Mouse (Mus musculus): ENCODE results near the gene Ctsl. TPM values are rescaled to one million over a fixed set of nuclear protein-coding genes. Genes with fewer than 3 reads are reported as not detected.

The Ctsl gene
- total RNA-seq (2014; rRNA removed) (185 and 214 TPM in 2 replicates), polyA plus RNA-seq (2015; fragmentation: Nextera tagmentation; extraction: Ambion mirVana) (174 and 196 TPM in 2 replicates)

DNA sequence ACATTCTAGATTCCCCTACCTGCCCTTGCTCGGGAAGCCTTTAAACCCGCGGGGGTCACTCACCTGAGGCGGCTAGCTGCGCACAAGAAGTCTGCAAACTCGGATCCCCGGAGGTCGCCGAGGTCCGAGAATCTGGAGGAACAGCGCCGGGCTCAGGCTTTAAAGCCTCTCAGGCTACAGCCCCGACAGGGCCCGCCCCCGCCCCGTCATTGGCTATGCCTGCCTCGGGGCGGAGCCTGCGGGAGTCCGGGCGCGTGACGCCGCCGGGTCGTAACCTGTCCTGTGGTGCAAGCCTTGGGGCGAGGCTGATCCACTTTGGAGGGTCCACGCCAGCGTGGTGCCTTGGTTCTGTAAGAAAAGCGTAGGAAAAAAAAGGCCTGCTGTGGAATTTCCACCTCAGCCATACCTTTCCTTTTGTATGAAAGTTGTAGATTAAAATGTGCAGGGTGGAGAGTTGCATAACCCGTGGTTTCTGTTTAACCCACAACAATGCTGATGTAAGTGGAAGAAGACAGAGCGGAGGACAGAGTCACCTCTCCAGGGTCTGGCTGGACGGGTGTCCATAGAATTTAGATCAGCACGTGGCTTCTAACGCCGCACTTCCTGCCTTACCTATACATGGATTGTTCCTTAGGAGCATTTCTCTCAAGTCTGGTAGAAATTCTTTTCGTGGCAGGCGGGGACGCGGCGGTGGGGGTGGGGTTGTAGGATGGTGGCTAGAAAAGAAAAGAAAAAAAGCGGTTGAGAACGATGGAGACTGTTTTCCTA lies at the start of gene Ctsl:
Ctsl (minus strand) TSS at position 718 of the 768 bp plus-strand sequence.
- Histone ChIP-seq H3K4me2 (ENCODE audit: low read depth, low read length, poor library complexity, severe bottlenecking) (peak within 1 kb of the TSS; percentile 76), H3K27ac (ENCODE audit: low read depth, low read length) (peak within 1 kb of the TSS; percentile 74), H3K9me3 (ENCODE audit: low read length) (no peaks in the 10 kb centered on the region), H3K4me3 (ENCODE audit: low read depth, low read length) (peak within 1 kb of the TSS; percentile 65), H3K27me3 (ENCODE audit: insufficient read depth, low read length) (no peaks in the 10 kb centered on the region), H3K36me3 (ENCODE audit: insufficient read depth, low read length) (peaks cover 11% of the 10 kb centered on the region; the same call in 1 of the 2 replicates), H3K4me1 (ENCODE audit: insufficient read depth, low read length) (0 out of 2 replicates have a peak, but pooled peaks cover 2% of the 10 kb centered on the region), H3K9ac (replicated peaks; ENCODE audit: low read length, poor library complexity, severe bottlenecking) (peak within 1 kb of the TSS; percentile 66)
- peak; percentile 98 for ATAC-seq (ENCODE audit: low FRiP score)
- no peak for TF ChIP-seq CTCF (IDR thresholded peaks at IDR 0.05)
- DNase-seq (ENCODE audit: low spot score) = peak; percentile 88
- WGBS = 0% methylated on average over 43 of the region's 43 CpGs

DNA sequence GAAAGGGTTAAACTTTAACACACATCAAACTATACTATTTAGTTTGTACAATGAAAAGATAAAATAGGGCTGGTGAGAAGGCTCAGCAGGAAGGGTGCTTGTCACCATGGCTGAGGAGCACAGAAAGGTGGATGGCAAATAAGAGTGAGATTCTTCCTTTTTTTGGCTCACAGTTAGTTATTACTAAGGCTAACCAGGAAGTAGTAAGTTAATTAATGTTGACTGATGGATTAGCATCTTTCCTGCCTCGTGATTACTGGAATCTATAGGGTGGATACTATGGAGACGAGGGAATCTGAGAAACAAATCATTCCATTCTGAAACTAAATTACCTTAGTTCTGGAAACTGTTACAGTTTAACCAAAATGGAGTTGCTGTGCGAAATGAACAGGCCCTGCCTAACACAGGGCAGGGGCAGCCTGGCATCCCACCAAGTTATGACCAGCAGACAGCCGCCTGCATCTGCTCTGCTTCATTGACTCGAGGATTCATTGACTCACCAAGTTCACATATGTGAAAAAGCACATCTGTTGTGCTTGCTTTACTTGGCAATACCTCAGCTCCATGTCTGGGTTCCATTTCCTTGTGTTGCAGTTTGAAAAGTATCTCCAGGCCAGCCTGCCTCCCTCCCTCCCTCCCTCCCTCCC lies 46.4 kb upstream of the Ctsl start:
- no peak for TF ChIP-seq CTCF (IDR thresholded peaks at IDR 0.05)
- WGBS = 73% methylated on average over 5 of the region's 5 CpGs
- ATAC-seq (ENCODE audit: low FRiP score) (no peak), DNase-seq (ENCODE audit: low spot score) (peak; percentile 31)
- Histone ChIP-seq H3K36me3 (ENCODE audit: insufficient read depth, low read length) (no peaks in the 10 kb centered on the region), H3K4me2 (ENCODE audit: low read depth, low read length, poor library complexity, severe bottlenecking) (no peak overlapping the region), H3K4me3 (ENCODE audit: low read depth, low read length) (no peak overlapping the region), H3K27me3 (ENCODE audit: insufficient read depth, low read length) (no peaks in the 10 kb centered on the region), H3K9me3 (ENCODE audit: low read length) (no peaks in the 10 kb centered on the region), H3K4me1 (ENCODE audit: insufficient read depth, low read length) (no peaks in the 10 kb centered on the region), H3K9ac (replicated peaks; ENCODE audit: low read length, poor library complexity, severe bottlenecking) (no peak overlapping the region), H3K27ac (ENCODE audit: low read depth, low read length) (no peak overlapping the region)

GRCm38 (mm10) chr13:64415659-64416058 lies 45.0 kb upstream of the Ctsl start:
- no peaks in the 10 kb centered on the region for H3K27me3 ChIP-seq (ENCODE audit: insufficient read depth, low read length)
- no peaks in the 10 kb centered on the region for H3K9me3 ChIP-seq (ENCODE audit: low read length)
- DNase-seq (ENCODE audit: low spot score) (no peak), ATAC-seq (ENCODE audit: low FRiP score) (no peak)
- H3K4me2 ChIP-seq (ENCODE audit: low read depth, low read length, poor library complexity, severe bottlenecking) = no peak overlapping the region
- no peaks in the 10 kb centered on the region for H3K4me1 ChIP-seq (ENCODE audit: insufficient read depth, low read length)
- no peak overlapping the region for H3K27ac ChIP-seq (ENCODE audit: low read depth, low read length)
- 89% methylated on average over 2 of the region's 2 CpGs for WGBS
- no peaks in the 10 kb centered on the region for H3K36me3 ChIP-seq (ENCODE audit: insufficient read depth, low read length)
- H3K4me3 ChIP-seq (ENCODE audit: low read depth, low read length) = no peak overlapping the region
- no peak overlapping the region for H3K9ac ChIP-seq (replicated peaks; ENCODE audit: low read length, poor library complexity, severe bottlenecking)
- TF ChIP-seq CTCF (IDR thresholded peaks at IDR 0.05) = no peak

GRCm38 (mm10) chr13:64412752-64413257 lies 42.1 kb upstream of the Ctsl start:
- WGBS = 85% methylated on average over 2 of the region's 2 CpGs
- H3K4me1 ChIP-seq (ENCODE audit: insufficient read depth, low read length) = no peaks in the 10 kb centered on the region
- no peak for TF ChIP-seq CTCF (IDR thresholded peaks at IDR 0.05)

DNA sequence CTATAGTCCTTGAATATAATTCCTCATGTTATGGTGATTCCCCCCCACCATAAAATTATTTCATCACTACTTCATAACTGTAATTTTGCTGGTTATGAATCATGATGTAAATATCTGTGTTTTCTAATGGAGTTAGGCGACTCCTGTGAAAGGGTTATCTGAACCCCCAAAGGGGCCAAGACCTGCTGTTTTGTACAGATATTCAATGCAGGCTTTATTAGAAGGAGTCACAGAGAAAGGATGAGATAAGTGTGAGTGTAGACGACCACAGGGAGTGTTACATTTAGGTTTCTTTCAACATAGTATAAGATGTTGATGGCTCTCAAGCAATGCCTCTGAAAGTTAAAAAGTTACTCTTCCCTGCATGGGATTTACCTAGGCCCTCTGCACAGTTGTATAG lies 40.6 kb upstream of the Ctsl start:
- H3K27me3 ChIP-seq (ENCODE audit: insufficient read depth, low read length) = no peaks in the 10 kb centered on the region
- H3K9ac ChIP-seq (replicated peaks; ENCODE audit: low read length, poor library complexity, severe bottlenecking) = no peak overlapping the region
- no peaks in the 10 kb centered on the region for H3K4me1 ChIP-seq (ENCODE audit: insufficient read depth, low read length)
- no peaks in the 10 kb centered on the region for H3K36me3 ChIP-seq (ENCODE audit: insufficient read depth, low read length)
- no peak overlapping the region for H3K27ac ChIP-seq (ENCODE audit: low read depth, low read length)
- TF ChIP-seq CTCF (IDR thresholded peaks at IDR 0.05) = no peak
- DNase-seq (ENCODE audit: low spot score) = no peak
- no peaks in the 10 kb centered on the region for H3K9me3 ChIP-seq (ENCODE audit: low read length)
- no peak overlapping the region for H3K4me2 ChIP-seq (ENCODE audit: low read depth, low read length, poor library complexity, severe bottlenecking)
- H3K4me3 ChIP-seq (ENCODE audit: low read depth, low read length) = no peak overlapping the region
- 85% methylated on average over 2 of the region's 2 CpGs for WGBS
- ATAC-seq (ENCODE audit: low FRiP score) = no peak

More at GRCm38 (mm10) chr13:64412752-64413257, 42.1 kb upstream of the Ctsl start:
- Histone ChIP-seq H3K4me3 (ENCODE audit: low read depth, low read length) (no peak overlapping the region), H3K27me3 (ENCODE audit: insufficient read depth, low read length) (no peaks in the 10 kb centered on the region), H3K9ac (replicated peaks; ENCODE audit: low read length, poor library complexity, severe bottlenecking) (no peak overlapping the region), H3K36me3 (ENCODE audit: insufficient read depth, low read length) (no peaks in the 10 kb centered on the region), H3K27ac (ENCODE audit: low read depth, low read length) (no peak overlapping the region), H3K4me2 (ENCODE audit: low read depth, low read length, poor library complexity, severe bottlenecking) (no peak overlapping the region), H3K9me3 (ENCODE audit: low read length) (no peaks in the 10 kb centered on the region)
- DNase-seq (ENCODE audit: low spot score) (no peak), ATAC-seq (ENCODE audit: low FRiP score) (no peak)

- Histone ChIP-seq H3K9ac (replicated peaks; ENCODE audit: low read length, poor library complexity, severe bottlenecking) (no peak overlapping the region), H3K27ac (ENCODE audit: low read depth, low read length) (no peak overlapping the region), H3K4me2 (ENCODE audit: low read depth, low read length, poor library complexity, severe bottlenecking) (no peak overlapping the region), H3K9me3 (ENCODE audit: low read length) (no peaks in the 10 kb centered on the region), H3K27me3 (ENCODE audit: insufficient read depth, low read length) (no peaks in the 10 kb centered on the region), H3K4me1 (ENCODE audit: insufficient read depth, low read length) (no peaks in the 10 kb centered on the region), H3K4me3 (ENCODE audit: low read depth, low read length) (no peak overlapping the region), H3K36me3 (ENCODE audit: insufficient read depth, low read length) (no peaks in the 10 kb centered on the region)
- DNase-seq (ENCODE audit: low spot score) = no peak
- ATAC-seq (ENCODE audit: low FRiP score) = no peak
- TF ChIP-seq CTCF (IDR thresholded peaks at IDR 0.05) = no peak
- WGBS = 84% methylated on average over 5 of the region's 5 CpGs
These were observed 39.9 kb upstream of the Ctsl start for GRCm38 (mm10) chr13:64410604-64411003.
